Mouse (Mus musculus): ENCODE results near the gene Scml2. TPM values are rescaled to one million over a fixed set of nuclear protein-coding genes. Genes with fewer than 3 reads are reported as not detected.
"Not testable (repeated sequence)": the region's sequence is repeated elsewhere in the genome, so short reads cannot be mapped to it uniquely, and the experiment has no call there.

Scml2 gene
- total RNA-seq (2021): under 1 TPM in 1 of 2 experiments, not detected in 1; 0.20 TPM
- long read RNA-seq, experiment 1: 0 reads
- long read RNA-seq, experiment 2: 0 reads

DNA sequence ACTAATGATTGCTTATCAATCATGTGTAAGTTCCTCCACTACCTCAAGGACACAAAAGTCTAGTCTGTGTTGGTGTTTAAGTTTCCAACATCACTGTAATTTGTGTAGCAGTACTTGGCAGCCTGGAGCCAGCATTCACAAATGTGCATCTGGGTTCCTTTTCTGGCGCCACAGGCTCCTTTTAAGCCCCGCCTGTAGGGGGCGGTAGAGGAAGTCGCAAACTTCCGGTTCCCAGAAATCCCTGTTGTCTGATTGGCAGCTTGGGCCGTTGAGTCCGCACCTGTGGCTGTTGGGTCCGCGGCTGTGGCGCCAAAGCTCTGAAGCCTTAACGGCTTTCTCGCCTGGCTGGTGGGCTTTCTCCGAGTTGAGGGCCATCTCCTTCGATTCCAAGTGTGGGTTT lies at the start of gene Scml2:
Gene Scml2 (plus strand): TSS at position 301 of the 400 bp plus-strand sequence.
- DNase-seq; H3K4me3 ChIP-seq; intact Hi-C loops (cut with DNase I): not testable (repeated sequence)

DNA sequence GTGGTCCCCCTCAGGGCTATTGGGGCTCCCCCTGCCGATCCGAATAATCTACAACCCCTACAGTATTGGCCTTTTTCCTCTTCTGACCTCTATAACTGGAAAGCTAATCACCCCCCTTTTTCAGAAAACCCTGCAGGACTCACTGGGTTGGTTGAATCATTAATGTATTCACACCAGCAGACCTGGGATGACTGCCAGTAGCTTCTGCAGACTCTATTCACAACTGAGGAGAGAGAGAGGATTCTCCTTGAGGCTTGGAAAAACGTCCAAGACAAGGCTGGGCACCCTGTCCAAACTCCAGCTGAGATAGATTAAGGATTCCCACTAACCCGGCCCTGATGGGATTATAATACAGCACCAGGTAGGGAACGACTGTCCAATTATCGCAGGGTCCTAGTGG lies 41.4 kb upstream of the Scml2 start:
- H3K27ac ChIP-seq; DNase-seq; H3K4me3 ChIP-seq; intact Hi-C loops (cut with DNase I): not testable (repeated sequence)

More for the DNA sequence above, at the start of gene Scml2:
- not testable (repeated sequence) for H3K27ac ChIP-seq

DNA sequence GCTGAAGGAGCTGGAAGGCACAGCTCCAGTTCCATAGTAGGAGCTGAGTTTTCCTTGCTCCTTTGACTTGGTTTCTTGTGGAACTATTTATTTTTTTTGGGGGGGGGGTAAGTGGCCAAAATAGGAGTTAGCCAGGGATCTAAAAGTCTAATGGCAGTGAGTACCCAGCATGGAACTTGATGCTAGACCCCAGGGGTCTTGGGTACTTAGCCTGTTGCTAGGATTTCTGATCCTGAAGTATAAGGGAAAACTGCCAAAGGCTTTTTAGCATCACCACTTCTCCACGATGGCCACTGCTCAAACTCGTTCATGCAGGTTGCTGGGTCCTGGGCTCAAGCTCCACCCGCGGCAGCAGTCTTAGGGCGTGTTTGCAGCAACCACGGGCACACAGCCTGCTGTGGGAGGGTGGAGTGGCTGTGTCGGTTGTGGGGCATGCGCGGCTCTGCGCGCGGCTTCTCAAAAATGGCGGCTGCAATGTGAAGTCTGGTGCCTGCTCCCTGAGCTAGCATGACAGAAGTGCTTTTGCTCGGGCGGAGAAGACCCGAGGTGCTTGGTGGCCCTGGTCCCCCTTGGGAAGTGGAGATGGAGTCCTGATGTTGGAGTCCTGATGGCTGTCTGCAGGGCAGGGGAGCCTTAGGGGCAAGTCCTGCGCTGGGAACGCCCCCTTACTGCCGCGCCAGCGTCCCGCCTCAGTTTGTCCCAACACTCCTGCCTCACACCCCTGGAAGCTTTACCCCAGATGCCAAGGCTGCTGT lies 45.5 kb downstream of the Scml2 start:
- peak overlapping the region; percentile 73 for H3K4me3 ChIP-seq
- H3K27ac ChIP-seq: no peak overlapping the region
- TF ChIP-seq CTCF (IDR thresholded peaks at IDR 0.05): no peak
- intact Hi-C loops (cut with DNase I): no loop called here
- DNase-seq: peak; percentile 60

DNA sequence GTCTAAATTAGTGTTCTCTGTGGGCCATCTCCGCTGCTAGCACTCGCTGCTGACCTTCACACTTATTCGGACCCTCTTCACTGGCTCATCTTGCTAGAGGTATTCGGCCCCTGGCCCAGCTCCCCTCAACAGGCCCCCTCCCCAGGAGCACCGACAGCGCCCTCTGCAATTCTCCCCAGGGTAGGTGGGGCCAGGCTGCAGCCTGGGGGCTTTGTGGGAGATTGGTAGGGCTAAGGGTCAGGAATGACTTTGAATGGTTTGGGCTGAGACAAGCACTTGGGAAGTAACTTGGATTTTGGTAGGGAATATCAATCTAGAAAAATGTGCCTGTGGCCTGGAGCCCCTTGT lies 46.0 kb downstream of the Scml2 start:
- intact Hi-C loops (cut with DNase I): no loop called here
- Histone ChIP-seq H3K27ac (no peak overlapping the region), H3K4me3 (peak overlapping the region; percentile 73)
- no peak for TF ChIP-seq CTCF (IDR thresholded peaks at IDR 0.05)
- DNase-seq: peak; percentile 4

DNA sequence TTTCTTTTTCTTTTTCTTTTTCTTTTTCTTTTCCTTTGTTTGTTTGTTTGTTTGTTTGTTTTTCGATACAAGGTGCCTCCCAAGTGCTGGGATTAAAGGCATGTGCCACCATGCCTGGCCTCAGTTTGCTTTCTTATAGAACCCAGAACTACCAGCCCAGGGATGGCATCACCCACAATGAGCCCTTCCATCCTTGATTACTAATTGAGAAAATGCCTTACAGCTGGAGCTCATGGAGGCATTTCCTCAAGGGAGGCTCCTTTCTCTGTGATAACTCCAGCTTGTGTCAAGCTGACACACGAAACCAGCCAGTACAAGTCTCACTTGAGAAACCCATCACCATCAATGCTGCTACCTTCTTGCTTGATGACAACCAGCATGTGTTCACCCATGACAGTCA lies 170.2 kb downstream of the Scml2 start, which contains the start of gene Gm15262:
Gene Gm15262 (plus strand): TSS at position 301 of the 400 bp plus-strand sequence.
- intact Hi-C loops (cut with DNase I); H3K27ac ChIP-seq; H3K4me3 ChIP-seq; DNase-seq: not testable (repeated sequence)

Other genes with a start within 250 kb of the Scml2 start
- gene Gja6, start 210.1 kb upstream of the Scml2 start, total RNA-seq (2021): under 1 TPM in 1 of 2 experiments, not detected in 1; 0.11 TPM
- 1 to 10 TPM in 1 of 2 experiments, under 1 TPM in 1; 0.69 to 1.8 TPM for gene Cdkl5, start 122.5 kb upstream of the Scml2 start, total RNA-seq (2021)
- gene Gm15262, start 170.3 kb downstream of the Scml2 start, total RNA-seq (2021): not detected

Measured in gastrocnemius, adult 2 months (tissue).